Mouse (Mus musculus) large intestine, adult 2 months (tissue): ENCODE results near the gene Crcp. TPM values are rescaled to one million over a fixed set of nuclear protein-coding genes. Genes with fewer than 3 reads are reported as not detected.
"Not testable (repeated sequence)": the region's sequence is repeated elsewhere in the genome, so short reads cannot be mapped to it uniquely, and the experiment has no call there.

Source experiments
- DNase-seq: peaks from one replicate; pipeline ENCODE4 v3.0.0-alpha.2; 2012; ENCODE audit warnings: low read depth, low spot score
- WGBS: fragments of 180-500 bp; shearing (Covaris S2); methylation state at CpG from one replicate; pipeline ENCODE4 v1.1.7; 2018; 5-methylcytosine and 5-hydroxymethylcytosine counted together
- polyA plus RNA-seq: library from polyadenylated mRNA; depleted of rRNA; stranded (reverse); fragments of >200 nt; gene quantifications from 2 replicates; pipeline ENCODE4 v1.2.3, GENCODE M21; 2012

Gene Crcp
- polyA plus RNA-seq, 1 experiment: 13.1 TPM

DNA sequence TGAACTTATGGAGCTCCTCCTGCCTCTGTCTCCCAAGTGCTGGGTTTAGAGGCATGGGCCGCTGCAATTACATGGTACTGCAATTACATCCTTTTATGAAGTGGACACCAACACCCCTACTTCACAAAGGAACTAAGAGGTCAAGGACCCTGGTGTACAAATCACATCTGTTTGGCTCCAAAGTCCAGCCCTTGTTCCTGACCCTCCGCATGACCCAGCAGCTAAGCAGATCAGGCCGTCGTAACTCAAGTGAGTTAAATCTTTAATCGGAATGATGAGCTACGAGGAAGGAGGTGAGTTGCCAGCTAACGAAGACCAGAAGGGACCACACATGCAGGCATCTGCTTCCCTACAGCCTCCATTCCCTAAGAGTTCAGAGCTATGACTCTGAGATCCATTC, 6.7 kb upstream of the Crcp start:
- no peak for DNase-seq
- WGBS: 78% methylated on average over 7 of the region's 7 CpGs

DNA sequence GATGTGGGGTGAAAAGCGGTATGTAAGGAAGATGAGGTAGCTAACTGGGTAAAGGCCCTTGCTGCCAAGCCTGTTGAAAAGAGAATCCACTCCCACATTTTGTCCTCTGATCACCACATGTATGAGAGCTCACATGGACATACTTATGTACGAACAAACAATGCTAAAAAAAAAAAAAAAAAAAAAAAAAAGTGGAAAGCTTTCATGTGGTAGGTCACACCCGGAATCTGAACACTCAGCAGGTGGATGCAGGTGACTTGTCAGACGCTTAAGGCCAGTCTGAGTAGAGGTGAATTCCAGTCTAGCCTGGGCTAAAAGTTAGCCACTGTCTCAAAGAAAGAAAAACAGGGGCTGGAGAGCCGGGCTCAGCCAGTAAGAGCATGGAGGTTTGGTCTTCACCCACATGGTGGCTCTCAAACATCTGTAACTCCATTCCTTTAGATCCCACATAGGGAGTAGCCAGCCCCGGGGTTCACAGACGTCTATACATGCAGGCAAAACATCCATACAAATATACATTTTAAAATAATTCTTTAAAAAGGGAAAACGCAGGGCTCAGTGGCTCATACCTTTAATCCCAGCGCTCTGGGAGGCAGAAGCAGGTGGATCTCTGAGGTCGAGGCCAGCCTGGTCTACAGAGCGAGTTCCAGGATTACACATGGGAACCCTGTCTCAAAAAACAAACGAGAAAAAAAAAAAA, 5.9 kb upstream of the Crcp start:
- DNase-seq: no peak
- 27% methylated on average over 12 of the region's 12 CpGs for WGBS

DNA sequence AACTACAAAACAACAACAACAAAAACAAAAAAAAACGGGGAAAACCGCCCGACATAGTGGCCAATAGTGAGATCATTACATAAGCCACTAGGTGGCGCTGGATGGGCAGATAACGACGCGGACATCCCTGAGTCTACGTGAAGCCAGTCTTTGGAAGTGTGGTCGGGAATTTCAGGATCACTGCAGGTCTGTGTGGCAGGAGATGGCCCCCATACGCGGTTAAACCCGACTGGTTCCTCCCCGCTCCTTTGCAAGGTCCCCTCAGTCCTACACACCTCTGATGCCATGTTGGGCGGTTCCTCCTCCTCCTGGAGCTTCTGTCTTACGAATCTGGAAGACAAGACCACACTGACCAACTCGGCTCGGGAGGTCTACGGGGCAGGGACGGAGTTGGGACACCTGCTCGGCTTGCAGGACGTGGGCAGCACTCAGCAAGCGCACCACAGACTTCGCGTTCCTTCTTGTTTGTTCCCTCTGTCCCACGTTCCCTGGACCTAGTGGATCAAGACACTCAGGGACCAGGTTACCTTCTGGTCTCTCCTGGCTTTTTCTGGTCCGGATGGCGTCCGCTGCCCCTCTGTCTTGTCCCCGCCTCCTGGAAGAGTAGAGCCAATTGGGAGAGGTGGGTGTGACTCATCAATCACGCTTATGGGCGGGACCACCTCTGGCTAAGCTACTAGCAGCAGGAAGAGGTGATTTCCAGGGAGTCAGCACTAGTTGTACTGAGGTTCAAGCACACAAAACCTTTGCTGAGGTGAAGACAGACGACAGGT, 5.1 kb upstream of the Crcp start:
- under 1% methylated on average over 32 of the region's 32 CpGs for WGBS
- DNase-seq: peak; percentile 92

DNA sequence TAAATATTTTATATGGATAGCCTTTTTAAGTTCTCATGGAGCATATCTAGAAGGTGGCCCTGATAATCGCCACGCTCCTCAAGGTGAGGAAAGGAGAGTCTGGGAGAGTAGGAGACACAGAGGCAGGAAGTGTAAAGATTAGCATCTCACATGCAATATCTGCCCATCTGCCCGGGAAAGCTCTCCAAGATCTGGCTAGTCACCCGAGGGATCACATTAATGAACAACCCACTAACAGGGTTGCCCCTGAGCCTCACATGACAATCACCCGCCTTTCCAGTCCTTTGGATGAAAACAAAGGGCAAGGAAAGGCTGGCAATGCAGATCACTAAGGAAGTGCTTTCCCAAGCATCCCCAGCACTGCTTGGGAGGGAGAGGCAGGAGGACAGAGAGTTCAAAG, 2.0 kb upstream of the Crcp start:
- no peak for DNase-seq
- 53% methylated on average over 5 of the region's 5 CpGs for WGBS

DNA sequence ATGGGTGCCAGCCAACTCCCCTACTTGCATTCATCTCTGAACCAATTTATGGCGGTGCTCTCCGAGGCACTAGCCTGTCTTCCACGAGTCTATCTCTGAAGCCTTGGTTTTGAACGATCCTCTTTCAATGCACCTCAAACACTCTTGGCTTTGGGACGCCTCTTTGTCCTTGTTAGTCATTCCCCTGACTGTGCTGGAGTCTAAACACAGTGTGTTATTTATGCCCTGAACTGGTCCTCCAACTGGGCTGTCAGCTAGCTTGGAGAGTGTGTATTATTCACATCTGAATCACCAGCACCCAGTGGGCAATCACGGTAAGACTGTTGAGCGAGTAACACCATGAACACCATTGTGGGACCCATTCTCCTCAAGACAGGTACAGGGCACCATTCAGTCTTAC, 1.4 kb upstream of the Crcp start:
- no peak for DNase-seq
- 74% methylated on average over 7 of the region's 7 CpGs for WGBS

DNA sequence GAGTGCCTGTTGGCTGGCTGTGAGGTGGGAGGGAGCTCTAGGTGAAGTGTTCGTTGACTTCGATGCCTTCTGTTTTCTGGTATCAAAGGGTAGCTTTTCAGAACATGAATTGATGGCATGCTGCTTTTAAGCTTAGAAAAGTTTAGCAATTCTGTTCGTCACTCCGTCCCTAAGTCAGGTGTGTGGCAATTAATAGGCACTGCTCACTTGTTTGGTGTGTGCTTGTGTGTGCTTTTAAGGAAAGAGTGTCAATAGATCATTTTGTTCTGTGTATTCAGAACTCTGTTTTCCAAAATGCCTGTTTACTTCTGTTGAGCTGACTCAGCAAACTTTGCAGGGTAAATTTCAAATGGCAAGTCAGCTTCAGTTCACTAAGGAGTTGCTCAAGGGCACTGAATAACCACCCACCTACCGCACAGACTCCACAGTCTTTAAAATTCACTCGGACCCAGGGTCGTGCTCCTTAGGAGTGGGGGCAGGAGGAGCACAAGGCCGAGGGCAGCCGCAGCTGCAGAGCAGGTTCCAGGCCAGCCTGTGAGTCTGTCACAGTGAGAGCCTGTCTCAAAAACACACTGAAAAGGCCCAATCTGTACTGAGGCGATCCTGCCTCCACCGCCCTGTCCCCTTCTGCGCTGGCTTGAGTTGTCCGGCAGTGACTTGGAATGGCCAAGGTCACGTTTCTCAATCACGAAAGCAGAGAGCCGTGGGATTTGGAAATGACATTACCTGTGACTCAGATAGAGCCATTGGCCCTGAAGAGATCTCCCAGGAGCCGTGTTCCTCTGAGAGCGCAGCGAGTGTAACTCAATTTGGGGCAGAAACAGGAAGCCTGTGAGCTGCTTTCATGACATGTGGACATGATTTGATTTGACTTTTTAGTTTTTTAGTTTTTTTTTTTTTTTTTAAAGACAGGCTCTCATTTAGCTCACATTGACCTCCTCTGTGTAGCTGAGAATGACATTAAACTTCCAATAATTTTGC, 2.6 kb downstream of the Crcp start:
- DNase-seq: no peak

DNA sequence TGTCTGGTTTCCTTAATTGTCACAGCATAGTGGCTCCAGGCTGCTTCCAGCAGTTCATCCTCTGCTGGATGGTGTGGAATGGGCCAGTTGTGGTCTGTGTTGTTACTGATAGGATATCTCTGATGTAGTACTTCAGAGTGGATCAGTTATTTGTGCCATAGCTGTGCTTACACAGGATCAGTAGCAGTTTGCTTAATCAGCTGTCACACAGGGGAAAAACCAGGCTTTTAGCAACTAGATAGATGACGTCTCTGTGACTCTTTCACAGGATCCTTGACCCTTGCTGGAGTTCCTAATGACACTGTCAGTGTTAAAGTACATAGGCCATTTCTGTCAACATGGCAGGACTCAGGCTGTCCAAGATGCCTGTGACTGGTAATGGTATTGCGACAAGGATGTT, 4.8 kb downstream of the Crcp start:
- DNase-seq: no peak
- 85% methylated on average over 2 of the region's 2 CpGs for WGBS

More for the DNA sequence above, 2.6 kb downstream of the Crcp start:
- WGBS: 92% methylated on average over 19 of the region's 19 CpGs

DNA sequence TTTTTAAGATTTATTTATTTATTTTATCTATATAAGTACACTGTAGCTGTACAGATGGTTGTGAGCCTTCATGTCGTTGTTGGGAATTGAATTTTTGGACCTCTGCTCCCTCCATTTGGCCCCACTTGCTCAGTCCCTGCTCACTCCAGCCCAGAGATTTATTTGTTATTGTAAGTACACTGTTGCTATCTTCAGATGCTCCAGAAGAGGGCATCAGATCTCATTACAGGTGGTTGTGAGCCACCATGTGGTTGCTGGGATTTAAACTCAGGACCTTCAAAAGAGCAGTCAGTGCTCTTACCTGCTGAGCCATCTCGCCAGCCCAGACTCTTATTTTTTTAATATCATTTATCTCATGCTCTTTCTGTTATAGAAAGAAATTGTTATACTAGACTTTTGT, 7.2 kb downstream of the Crcp start:
- WGBS: 62% methylated on average over 2 of the region's 2 CpGs
- not testable (repeated sequence) for DNase-seq

DNA sequence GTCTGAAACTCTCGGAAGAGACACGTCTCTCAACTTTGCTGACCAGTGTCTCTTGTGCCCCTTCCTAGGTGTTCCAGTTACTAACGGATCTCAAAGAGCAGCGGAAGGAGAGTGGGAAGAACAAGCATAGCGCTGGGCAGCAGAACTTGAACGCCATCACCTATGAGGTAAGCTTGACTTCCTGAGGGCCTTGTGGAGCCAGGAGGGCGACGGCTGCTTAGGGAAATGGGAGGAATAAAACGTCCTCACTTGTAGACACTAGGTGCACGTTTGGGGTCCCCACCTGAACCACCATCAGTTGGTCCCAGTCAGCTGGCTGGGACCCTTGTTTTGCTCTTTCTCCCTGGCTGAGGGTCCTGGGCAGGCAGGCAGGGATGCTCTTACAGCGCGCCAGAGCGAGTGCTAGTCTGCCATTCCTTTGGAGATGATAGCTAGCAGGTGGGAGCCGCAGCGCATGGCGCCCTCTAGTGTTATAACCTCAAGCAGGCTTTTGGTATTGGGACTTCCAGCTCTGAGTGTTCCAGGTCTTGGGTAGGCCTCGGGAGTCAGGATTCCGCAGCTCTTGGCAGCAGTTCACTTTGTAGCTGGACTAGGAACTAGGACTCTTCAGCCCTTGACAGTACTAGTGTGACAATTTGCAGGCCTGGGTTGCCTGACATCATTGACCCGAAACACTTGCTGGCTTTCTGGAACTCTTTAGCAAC, 8.8 kb downstream of the Crcp start:
- WGBS: 66% methylated on average over 19 of the region's 19 CpGs
- peak; percentile 16 for DNase-seq

DNA sequence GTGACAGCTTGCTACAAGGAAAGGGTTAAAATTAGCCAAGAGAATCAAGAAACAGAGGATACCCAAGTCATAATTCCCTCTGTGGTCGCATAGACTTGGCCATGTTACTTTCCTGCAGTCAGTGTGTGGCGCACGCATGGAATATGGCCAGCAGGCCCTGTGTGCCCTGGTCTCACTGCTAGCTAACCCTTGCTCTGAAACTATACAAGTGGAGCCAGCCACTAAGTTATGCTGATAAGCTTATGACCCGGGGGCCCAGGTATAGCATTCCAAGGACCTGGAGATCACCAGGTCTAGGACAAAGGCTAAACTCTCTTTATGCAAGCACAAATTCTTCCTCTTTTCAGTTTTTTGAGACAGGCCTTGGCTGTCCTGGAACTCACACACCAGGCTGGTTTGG, 11.7 kb downstream of the Crcp start:
- no peak for DNase-seq
- 84% methylated on average over 4 of the region's 4 CpGs for WGBS

DNA sequence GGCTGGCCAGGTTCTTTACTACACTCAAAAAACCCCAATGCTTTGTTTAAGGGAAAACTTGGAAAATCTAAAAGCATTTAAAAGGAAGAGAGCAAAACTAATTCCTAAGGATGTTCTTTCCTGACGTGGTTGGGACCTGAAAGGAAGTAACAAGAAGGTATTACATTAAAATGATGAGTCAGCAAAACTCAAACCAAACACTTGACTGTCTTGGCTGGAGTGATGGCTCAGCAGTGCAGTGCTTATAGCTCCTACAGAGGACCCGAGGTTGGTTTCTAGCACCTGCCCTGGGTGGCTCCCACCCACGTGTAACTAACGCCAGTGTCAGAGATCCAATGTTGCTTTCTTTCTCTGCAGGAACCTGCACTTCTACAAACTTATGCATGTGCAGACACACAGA, 12.2 kb downstream of the Crcp start:
- WGBS: 77% methylated on average over 4 of the region's 4 CpGs
- DNase-seq: no peak

DNA sequence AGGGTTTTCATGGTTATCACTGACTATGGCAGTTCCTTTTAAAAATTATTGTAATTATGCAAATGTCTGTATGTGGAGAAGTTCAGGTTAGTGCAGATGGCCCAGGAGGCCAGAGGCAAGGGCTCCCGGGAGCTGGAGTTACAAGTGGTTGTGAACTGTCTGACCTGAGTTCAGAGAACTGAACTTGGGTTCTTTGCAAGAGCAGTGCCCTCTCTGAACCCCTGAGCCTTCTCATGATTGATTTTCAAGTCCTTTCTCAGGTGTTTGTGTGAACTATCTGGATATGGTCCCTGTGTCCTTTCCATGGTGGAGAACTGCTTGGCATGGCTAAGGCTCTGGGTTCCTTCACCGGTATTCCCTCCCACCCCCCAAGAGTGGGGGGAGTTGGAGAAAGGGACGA, 14.7 kb downstream of the Crcp start:
- 81% methylated on average over 3 of the region's 3 CpGs for WGBS
- no peak for DNase-seq

DNA sequence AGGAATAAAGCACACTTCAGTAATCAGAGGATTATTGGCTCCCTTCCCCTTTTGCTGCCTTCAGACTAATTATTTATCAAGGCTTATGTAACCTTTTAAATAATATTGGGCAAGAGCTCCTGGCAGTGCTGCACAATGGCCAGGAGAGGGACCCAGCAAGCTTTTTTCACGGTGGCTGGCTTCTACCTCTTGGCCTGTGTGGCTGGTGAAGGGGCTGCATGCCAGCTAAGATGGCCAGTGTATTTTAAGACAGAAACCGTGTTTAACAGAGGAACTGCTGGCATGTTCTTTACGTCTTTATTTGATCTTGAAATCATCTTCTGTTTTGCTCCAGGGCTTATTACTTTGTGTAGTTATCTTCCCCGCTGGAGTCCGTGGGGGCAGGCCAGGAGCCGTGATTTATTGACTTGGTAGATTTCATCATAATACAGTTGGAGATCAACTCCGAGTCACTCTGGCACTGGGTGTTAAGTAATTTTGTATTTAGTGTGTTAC, 15.2 kb downstream of the Crcp start:
- no peak for DNase-seq
- WGBS: 55% methylated on average over 7 of the region's 7 CpGs

DNA sequence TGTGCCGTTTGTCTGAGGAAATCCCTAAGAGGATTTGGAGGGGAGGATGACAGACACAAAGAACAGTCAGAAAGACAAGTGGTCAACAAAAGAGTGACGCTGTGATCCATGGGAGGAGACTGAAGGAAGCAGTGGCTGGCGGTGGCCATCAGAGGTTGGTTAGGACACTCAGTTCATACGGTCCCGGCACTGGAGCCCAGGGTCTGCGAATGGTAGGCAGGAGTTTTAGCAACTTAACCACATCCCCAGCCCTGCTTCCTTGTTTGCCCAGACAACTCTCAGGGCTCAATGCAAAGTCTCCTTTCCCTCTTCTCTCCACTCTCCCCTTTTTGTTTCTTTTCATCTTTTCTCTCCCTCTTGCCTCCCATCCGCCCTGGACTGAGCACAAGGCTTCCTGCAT, 17.0 kb downstream of the Crcp start:
- DNase-seq: no peak
- WGBS: 92% methylated on average over 7 of the region's 7 CpGs

DNA sequence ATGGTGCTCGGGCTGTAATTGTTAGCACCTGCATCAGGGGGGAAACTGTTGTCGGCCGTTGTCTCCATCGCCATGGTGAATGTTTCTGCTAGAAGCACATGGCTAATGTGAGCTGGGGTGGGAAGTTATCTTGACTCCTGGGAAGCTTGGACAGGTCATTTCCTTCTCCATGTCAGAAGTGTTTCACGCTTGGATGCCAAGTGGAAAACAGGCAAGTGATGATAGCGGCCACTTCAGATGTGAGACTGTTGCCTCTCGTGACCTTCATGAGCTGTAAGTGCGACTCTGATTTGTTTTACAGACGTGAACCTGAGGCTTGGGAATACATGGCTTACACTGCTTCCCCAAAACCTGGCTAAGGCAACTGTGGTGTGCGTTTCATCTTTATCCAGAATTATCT, 17.5 kb downstream of the Crcp start:
- WGBS: 96% methylated on average over 10 of the region's 10 CpGs

DNA sequence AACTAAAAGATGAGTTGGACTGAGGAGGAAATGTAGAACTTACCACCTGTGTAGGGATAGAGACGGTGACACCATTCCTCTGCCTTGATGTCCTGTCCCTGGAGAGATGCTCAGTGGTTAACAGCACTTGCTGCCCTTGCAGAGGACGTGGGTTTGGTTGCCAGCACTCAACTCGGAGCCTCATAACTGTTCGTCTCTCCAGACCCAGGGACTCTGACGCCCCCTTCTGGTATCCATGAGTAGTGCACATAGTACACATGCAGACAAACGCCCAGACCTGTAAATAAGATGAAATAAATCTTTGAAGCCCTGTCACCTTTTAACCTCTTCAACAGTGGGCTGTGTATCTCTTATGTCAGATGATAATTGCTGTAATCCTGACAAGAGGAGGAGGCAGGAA, 17.9 kb downstream of the Crcp start:
- 81% methylated on average over 6 of the region's 6 CpGs for WGBS
- no peak for DNase-seq

More for the DNA sequence above, 17.5 kb downstream of the Crcp start:
- DNase-seq: no peak

DNA sequence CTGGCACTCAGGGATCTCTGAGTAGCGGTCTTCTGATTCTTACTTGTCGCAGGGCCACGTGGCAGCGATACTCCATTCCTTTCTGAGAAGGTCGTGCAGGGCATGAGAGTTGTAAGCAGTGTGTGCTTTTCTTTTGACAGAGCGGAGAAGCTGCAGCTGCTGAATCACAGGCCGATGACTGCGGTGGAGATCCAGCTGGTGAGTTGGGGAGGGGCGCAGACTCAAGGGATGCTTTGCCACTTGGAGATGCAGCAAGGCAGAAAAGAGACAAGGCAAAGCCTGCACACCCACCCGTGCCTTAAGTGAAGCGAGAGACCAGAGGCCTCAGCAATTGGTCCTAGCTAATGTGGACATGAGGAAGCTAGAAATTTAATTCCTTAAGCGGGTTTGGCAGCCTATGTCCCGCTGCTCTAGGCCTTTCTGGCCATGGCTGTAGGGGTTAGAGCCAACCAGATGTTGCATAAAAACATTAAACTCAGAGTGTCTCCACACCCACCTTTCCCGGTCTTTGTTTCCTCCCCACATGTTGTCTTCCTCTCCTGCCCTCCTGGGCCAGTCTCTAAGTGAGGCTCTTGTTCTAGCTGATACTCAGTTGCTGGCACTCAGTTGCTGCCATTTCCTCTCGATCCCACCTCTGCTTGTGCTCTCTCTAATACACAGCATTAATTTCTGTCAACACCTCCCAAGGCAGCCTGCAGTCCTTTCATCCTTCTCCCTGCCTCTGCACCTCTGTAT, 19.9 kb downstream of the Crcp start:
- 76% methylated on average over 15 of the region's 15 CpGs for WGBS
- no peak for DNase-seq

DNA sequence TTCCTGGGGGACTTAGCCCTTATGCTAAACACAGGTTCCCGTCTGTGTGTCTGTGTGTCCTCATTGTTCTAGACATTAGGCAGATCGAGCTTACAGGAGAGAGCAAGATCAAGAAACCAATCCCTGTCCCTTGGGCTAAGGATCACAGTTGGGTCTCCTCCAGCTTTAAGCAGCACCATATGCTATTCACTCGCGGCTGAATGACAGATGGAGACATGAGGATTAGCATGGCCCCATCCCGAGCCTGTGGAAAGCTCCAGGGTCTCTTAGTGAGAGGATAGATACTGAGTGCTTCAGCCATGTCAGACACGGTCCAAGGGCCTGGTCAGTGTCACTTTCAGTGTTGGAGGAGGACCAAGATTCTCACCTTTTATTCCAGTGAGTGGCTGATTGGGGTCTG, 21.3 kb downstream of the Crcp start:
- 85% methylated on average over 6 of the region's 6 CpGs for WGBS
- no peak for DNase-seq
